Mouse (Mus musculus) urinary bladder, postnatal 36 days (tissue): ENCODE data around the gene Dhdds.
A peak's percentile ranks its signal among the peaks of the same experiment; 100 is the strongest.
"Not testable (repeated sequence)": the region's sequence is repeated elsewhere in the genome, so short reads cannot be mapped to it uniquely, and the experiment has no call there.

Experiments
- DNase-seq, 2 experiments: peaks; one replicate each; pipeline ENCODE4 v3.0.0; 2022; ENCODE audit warnings: low spot score in 2 of 2, mixed read lengths in 1 of 2

The Dhdds gene

DNA sequence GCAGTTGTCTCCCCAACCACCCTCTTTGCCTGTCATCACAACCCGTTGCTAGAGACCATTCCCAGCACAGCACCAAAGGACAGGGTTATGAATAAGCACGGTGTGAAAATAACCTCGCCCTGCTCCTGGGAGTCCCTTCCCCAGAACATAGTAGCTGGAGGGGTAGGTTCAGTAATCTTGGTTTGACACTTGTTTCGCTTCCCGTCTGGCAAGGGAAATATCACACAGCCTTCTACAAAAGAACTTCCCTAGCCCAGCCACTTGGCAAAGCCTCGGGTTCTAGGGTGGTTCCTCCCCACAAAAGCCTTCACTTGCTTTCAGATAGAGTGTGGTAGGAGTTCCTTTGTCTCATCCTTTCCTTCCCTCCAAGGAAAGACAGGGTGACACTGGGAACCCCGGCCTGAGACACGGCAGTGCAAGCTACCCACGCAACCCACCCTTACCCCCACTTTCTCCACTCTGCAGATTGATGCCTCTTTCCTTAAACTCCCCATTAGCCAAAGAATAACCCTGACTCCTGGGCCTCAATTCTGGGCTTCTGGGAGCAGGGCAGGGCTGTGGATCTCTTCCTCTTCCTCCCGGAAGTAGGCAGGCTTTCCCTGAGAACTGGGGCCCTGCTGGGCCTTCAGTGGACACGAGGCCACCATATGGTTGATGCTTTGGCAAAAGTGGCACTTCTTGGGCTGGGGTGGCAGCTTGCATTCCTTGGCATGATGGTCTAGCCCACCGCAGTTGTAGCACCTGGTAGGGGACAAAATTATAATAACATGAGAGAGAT, 5.1 kb upstream of the Dhdds start:
- DNase-seq, result no peak

DNA sequence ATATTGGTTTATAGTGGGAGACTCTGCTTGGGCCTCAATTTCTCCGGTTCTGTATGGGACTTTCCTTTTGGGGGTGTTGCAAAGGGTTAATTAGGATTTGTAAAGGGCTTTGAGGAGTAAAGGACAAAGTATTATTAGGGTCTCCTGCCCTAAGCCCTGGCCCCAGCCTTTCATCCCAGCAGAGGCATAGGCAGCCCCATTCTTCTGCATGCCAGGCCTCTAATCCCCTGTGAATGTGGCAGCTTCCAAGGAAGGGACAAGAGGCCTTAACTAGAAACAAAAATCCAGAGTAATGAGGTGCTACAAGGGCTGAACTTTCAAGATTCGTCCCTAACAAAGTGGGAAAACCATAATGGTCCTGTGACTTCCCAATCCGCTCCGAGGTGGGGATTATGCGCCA, 2.2 kb upstream of the Dhdds start:
- no peak for DNase-seq

DNA sequence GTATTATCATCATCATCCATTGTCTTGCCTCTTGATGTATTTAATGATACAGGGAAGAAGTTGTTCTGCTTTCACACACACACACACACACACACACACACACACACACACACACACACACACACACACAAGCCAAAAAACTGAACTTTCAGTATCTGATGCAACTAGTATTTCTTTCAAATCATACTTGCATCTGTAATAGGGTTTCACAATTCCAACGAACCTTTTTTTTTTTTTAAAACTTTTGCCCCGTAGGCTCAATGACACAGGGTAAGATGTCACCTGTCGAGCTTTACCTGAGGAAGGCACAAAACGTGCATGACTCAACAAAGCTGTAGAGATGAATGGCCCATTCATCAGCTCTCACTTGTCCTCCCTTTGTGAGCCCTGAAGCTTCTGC, 1.5 kb upstream of the Dhdds start:
- no peak for DNase-seq

DNA sequence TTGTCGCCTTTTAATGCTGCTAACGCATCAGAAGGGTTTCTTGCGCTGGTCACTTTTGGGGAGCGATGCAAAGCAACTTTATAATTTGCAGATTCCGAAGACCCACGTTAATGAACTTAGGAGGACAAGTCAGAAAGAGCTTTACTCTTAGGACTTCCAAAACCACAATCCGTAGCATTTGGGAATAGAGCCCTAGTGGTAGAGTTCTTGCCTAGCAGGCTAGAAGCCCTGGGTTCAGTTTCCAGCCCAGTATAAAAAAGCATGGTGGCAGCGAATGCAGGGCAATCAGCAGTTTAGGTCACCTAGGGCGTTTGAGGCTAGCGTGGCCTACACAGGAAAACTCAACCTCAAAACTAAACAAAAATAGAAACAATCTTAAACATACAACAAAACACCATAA, 992 bp upstream of the Dhdds start:
- no peak for DNase-seq

DNA sequence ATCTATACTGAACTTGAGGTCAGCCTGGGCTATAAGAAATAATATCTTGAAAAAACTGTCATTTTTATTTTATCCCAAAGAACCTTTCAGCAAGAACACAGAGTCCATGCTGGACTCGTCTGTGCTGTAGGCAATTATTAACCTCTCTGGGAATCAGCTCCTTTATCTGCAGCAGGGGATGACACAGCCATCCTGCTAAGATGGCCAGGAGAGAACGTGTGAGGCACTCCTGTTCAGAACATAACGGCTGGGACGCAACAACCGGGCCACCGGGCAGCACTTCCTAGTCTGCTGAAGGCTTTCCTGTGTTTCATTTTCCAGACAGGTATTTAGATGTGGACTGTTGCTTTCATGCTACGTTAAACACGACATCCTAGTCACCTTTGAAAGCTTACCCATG, 6.0 kb downstream of the Dhdds start:
- DNase-seq, result no peak

DNA sequence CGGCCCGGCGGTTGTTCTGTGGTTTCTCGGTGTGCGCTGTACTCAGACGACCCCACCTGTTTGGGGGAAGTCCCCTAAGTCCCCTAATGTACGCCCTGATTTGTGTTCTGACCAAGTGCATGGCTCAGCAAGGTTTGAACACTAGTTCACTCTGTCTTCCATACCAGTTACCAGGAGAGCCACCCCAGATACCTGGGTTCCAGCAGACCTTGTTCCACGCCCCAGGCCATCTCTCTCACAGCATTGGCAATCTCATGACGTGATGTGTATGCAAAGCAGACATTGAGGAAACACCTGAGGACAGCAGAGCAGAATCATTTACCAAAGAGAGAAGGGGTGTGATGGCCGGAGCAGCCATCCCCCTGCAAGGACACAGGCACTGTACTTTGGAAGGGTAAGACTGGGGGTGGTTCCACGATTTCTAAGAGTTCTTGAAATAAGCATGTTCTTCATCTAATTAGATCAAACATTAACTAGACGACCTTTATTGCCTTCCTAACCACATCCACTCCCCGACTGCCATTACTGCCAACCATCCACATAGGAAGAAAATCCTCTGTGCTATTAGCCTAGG, 9.5 kb downstream of the Dhdds start:
- DNase-seq, result no peak

DNA sequence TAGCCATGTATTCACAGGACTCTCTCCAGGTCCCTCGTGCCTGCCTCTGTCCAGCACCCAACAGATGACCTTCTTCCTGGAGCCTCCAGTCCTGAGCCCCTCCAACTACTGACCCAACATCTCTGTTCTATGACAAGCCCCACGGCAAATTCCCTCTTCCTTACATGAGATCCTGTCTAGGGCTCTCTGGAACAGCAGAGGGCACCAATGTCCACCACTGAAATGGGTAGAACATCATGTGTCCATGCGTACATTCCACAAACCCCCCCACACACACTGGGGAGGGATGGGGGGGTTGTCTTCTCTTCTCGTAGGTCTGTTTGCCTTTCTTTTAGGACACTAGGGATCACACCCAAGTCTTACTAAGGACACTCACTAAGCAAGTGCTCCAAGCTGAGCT, 10.7 kb downstream of the Dhdds start:
- DNase-seq, result no peak

DNA sequence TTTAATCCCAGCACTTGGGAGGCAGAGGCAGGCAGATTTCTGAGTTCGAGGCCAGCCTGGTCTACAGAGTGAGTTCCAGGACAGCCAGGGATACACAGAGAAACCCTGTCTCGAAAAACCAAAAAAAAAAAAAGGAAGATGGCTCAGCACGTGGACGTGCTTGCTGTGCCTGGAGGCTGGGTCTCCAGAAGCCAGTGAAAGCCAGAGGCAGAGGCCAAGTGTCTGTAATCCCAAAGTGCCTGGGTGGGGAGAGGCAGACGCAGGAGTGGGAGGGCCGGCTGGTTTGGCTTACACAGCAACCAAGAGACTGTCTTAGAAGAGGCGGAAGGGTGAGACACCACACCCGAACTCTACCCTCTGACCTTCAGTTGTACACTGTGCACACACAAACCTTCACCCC, 12.4 kb downstream of the Dhdds start:
- DNase-seq, result not testable (repeated sequence)

DNA sequence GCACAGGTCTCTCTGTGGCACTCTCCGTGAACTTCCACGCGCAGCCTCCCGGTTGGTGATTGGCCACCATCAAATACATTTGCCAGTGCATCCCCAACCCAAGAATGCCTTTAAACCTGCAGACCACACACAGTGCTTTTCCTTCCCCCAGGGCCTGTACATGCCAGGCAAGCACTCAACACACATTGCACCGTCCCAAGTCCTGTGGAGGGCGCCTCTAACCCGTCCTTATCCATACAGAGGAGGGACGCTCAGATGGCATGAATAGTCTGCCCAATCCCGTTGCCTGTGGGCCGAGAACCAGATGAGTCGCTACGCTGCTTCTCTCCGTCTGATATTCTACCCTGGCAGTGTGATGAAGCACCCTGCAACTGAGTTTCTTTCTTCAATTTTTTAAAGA, 17.8 kb downstream of the Dhdds start:
- no peak for DNase-seq

DNA sequence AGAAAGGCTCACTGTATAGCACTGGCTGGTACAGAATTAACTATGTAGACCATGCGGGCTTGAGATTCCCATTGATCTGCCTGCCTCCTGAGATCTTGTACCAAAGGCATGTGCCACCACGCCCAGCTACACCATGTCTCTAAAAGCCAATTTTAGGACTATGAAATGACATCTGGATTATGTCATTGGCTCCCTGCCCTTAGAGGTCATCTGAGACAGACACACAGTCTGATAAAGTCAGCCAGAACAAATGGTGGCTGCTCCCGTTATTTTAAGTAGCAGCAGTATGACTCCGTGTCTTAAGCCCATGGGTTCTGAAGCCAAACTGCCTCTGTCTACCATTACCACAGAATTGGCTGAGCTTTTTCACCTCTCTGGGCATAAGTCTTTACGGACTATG, 20.2 kb downstream of the Dhdds start:
- DNase-seq, result no peak

DNA sequence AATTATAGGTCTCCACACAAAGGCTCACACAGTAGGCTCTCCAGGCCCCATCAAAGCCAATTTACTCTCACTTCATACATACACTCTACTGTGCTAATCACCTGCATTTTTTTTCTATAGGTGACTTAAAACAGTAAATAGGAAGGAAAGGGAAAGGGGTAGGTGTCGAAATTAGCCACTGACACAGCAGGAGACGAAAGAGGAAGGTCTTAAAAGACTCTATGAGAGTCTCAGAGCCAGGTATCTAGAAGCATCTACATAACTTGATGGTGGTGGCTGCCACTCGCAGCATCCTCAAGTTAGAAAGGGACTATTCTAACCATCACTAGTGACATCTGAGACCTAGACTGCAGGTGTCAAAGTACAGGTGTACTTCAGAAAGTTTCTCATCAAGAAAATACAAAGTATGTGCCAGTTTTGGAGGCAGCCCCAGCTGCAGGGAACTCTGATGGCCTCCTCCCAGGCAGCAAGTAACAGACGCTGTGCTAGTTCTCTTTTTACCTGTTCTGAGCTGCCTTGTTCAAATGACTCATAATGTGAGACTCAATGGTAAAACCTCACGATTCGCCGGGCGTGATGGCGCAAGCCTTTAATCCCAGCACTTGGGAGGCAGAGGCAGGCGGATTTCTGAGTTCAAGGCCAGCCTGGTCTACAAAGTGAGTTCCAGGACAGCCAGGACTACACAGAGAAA, 22.6 kb downstream of the Dhdds start:
- no peak for DNase-seq

DNA sequence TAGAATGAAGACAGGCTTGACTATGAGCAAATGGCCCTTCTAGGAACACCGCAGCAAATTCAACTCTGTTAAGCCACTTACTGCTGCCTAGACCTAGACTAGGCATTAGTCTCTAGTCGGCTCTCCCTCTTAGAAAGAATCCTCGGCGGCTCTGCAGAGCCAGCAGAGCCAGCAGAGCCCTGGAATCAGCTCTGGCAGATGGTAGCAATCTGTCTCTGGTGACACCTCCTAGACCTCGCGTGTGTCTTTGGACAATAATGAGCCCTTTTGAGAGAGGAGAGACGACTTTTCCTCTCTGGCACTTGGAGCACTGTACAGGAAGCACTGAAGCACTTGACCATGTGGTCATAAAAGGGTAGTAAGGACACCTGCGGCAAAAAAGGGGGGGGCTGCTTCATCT, 29.0 kb downstream of the Dhdds start:
- DNase-seq, result no peak

DNA sequence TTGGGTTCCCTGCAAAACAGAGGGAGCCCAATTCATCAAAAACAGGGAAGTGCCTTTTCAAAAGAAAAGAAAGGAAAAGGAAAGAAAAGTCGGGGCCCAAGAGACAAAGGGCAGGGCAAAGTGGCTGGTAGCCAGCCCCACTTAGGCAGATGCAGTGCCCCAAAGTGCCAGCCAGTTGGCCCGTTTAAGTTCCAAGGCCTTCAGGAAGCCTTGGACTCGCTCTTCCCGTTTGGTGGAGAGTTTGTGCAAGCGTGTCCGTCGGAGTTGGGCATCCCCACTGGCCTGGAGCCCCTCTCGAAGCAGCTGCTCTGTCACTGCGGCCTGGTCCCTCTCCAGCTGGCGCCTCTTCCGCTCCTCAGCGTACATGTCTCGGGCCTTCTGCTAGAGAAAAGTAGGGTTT, 29.8 kb downstream of the Dhdds start:
- no peak for DNase-seq

DNA sequence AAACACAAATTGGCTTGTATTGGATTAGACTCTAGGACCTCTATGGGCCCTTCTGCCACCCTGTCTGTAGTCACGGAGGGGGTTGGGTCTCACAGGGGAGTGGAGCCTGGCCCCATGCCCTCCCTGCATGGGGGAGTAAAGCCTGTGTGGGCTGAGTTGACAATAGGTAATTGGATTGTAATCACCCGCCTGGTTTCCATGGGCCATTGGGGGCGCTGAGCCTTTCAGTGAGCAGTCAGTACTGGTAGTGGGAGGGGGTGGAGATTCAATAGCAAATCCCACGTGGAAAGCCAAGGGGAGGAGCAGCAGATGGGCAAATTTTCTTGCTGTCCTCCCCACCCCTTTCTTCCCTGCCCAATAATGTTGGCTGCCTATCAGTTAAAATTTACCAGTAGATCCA, 30.5 kb downstream of the Dhdds start:
- no peak for DNase-seq

DNA sequence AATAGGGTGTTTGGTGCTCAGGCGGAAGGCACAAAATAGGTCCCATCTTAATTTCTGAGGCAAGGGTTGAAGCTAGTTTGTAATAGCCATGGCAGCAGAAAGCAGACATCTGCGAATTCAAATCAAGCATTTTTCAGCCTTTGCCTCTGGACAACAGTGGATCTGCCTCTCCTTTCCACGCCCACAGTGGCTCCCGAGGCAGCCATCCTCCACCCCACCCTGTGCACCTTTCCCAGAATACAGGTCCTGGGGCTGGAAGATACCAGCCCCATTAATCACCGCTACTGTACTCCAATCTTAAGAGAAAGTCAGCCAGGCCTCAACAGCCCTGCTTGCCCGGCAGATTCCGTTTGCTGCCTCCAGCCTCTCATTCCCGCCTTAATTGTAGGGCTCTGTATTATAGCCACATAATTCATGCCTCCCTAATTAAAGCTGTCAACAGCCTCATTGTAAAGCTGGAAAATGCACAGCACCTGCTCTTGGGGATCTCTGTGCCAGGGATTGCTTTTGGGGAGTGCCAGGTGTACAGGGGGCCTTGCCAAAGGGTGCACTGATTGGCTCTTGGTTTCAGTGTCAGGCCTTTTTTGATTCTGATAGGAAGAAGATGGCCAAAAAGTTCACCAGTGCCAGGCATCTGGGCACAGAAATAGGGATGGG, 31.5 kb downstream of the Dhdds start:
- DNase-seq, result no peak

DNA sequence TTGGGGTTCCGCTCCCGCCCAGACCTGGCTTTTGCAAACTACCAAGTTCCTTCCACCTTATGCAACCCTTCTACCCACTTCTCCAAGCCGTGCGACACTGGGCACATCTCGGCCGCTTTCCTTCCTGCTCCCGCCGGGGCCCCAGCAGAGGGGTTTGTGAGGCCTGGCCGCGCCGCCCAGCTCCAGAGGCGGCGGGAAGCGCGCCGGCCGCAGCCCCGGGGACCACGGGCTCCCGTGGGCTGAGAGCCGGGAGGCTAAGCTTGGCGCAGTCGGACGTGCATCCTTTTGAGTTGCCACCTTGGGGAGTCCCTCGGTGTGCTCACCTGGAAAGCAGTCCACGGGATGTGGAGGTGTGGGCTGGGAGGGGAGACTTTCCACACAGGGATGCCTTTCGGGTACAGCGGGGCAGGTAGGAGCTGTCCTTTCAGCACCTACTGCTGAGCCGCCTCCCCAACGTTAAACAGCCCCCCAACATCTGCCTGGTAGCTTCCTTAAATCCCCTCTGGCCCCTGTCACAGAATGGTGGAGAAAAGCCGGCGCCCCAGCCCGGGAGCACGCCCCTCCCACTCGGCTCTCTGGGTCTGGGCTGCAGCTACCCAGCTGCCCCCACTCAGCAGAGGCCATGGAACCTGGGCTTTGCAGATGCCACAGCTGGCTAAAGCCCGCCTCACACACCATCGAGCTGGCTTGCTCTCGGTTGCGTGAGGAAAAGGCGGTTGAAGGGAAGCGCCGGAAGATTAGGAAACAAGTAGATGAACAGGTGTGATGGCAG, 32.4 kb downstream of the Dhdds start, which contains the start of gene Hmgn2:
Gene Hmgn2, minus strand, starts transcription at position 501 of the 772 bp plus-strand sequence.
- peak; percentile 16 to 20 for DNase-seq

DNA sequence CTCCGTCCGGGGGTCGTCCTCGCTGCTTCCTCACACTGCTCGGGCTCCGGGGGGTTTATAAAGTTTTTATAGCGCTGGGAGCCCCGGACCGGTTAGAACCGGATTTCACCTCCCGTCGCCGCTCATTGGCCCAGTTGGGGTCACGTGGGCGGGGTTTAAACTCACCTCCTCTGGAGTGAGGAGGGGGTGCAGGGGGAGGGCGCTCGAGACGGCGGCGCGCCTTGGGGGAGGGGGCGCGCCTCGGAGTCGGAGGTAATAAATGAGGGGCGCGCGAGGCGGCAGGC, 32.9 kb downstream of the Dhdds start:
- peak; percentile 67 to 83 for DNase-seq

DNA sequence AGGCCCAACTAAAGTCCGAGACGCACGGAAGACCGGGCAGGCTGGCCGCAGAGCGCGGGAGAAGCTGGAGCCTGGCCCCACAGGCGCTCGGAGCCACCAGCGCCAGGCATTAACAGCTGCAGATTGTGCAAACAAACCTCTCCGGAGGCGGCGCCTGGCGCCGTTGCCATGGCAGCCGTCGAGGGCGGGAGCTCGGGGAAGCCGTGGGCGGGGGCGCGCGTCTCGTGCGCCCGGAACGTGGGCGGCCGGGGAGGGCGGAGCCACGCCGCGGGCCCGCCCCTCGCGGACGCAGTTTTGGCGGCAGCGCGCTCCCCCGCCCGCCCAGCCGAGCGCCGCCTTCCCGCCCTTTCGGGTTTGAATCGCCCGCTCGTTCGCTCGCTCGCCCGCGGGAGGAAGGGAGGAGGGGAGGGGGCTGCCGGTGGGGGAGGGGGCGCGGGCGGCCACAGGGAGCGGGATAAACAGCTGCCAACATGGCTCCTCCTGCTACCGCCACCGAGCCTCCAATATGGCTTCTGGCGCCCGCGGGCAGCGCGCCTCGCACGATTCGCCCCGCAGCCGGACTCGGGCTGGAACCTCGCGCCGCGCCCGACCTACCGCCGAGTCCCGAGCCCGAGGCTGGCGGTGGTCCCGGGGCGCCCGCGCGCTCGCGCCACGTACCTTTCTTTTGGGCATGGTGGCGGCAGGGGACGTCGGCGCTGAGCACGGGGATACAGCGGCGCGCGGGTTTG, 33.4 kb downstream of the Dhdds start:
- DNase-seq, result peak; percentile 98

DNA sequence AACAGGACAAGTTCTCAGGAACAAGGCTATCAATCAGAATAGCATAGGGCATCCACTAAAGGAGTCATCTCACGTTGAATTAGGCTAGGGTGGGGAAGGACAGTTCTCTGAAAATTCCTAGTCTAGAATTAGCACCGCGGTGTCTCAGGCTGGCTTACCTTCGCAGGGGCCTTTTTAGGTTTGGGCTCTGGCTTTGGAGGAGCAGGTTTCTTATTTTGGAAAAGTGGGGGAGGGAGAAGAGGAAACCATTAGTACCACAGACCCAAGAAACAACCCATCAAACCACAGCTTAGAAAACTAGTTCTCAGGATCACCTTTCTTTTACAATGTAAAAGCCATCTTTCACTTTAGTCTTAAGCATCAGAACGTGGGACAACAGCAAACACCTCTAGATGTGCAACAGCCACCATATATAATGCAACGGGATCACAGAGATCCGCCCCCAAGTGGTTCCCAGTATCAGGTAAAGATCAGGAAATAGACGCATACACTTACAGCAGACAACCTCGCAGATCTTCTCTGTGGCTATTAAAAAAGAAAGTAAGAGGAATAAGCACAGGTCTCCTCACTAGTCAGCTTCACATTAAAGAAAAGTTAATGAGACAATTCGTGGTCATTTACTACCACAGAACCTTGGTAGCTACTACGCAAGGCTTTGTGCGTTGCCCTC, 34.3 kb downstream of the Dhdds start:
- no peak for DNase-seq

DNA sequence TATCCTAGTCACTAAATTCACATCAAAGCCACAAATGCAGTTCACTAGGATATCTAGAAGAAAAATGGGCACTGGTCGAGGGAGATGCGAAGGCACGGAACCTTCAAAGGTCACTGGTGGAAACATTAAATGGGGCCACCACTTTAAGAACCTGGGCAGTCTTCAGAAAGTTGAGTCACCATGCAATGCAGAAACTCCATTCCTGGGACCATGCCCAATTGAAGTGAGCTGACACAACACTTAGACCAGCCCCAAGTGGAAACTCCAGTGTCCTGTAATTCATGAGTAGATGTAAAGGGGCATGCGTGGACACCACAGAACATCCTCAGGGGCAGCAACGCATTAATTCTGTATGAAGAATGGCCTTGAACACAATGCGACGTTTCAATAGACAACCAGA, 38.2 kb downstream of the Dhdds start:
- no peak for DNase-seq

DNA sequence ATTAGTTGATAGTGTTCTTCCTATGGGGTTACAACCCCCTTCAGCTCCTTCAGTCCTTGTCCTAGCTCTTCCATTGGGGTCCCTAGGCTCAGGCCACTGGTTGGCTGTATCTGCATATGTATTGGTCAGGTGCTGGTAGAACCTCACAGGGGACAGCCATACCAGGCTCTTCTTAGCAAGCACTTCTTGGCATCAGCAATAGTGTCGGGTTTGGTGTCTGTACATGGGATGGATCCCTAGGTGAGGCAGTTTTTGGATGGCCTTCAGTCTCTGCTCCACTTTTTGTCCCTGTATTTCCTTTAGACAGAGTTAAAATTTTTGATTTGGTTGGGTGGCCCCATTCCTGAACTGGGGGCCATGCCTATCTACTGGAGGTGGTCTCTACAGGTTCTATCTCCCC, 41.8 kb downstream of the Dhdds start:
- DNase-seq, result no peak
